Mouse (Mus musculus) retina, postnatal 1 day (tissue): ENCODE measurements around the gene Klf1.

Experiments used
- DNase-seq: peaks from one replicate; pipeline ENCODE4 v3.0.0-alpha.2; 2012

The Klf1 gene

GRCm38 (mm10) chr8:84901752-84902151, at the start of gene Klf1:
Gene Klf1, plus strand, starts transcription at chr8:84901928.
- DNase-seq = no peak

GRCm38 (mm10) chr8:84856434-84856833, 45.3 kb upstream of the Klf1 start:
- DNase-seq = no peak

GRCm38 (mm10) chr8:84856864-84857441, 44.8 kb upstream of the Klf1 start, which contains the start of gene Farsa:
Gene Farsa, plus strand, starts transcription at chr8:84856989.
- peak; percentile 97 for DNase-seq

- peak; percentile 80 for DNase-seq
Measured at GRCm38 (mm10) chr8:84871376-84872308, 30.1 kb upstream of the Klf1 start, which contains the start of gene Syce2. Gene Syce2, plus strand, starts transcription at chr8:84872111.

GRCm38 (mm10) chr8:84872309-84872965, 29.3 kb upstream of the Klf1 start:
- DNase-seq = peak; percentile 64

GRCm38 (mm10) chr8:84873016-84873415, 28.7 kb upstream of the Klf1 start:
- no peak for DNase-seq

GRCm38 (mm10) chr8:84874339-84874738, 27.4 kb upstream of the Klf1 start:
- DNase-seq = no peak

- DNase-seq = no peak
Measured at GRCm38 (mm10) chr8:84877297-84878035, 24.3 kb upstream of the Klf1 start.

- DNase-seq = no peak
Measured at GRCm38 (mm10) chr8:84878915-84879314, 22.8 kb upstream of the Klf1 start.

- DNase-seq = no peak
Measured at GRCm38 (mm10) chr8:84884728-84885127, 17.0 kb upstream of the Klf1 start.

- no peak for DNase-seq
Measured at GRCm38 (mm10) chr8:84888280-84888679, 13.4 kb upstream of the Klf1 start.

GRCm38 (mm10) chr8:84889141-84889540, 12.6 kb upstream of the Klf1 start:
- DNase-seq = no peak

GRCm38 (mm10) chr8:84892993-84893708, 8.6 kb upstream of the Klf1 start:
- no peak for DNase-seq

GRCm38 (mm10) chr8:84893709-84894134, 8.0 kb upstream of the Klf1 start, which contains the start of gene Gcdh:
Gene Gcdh, minus strand, starts transcription at chr8:84893921.
- peak; percentile 97 for DNase-seq

GRCm38 (mm10) chr8:84895963-84896362, 5.8 kb upstream of the Klf1 start:
- no peak for DNase-seq

GRCm38 (mm10) chr8:84901071-84901470, 657 bp upstream of the Klf1 start:
- no peak for DNase-seq

- no peak for DNase-seq
Measured at GRCm38 (mm10) chr8:84902367-84902919, 715 bp downstream of the Klf1 start.

- DNase-seq = peak; percentile 93
Measured at GRCm38 (mm10) chr8:84902920-84903661, 1.4 kb downstream of the Klf1 start.

GRCm38 (mm10) chr8:84904351-84904750, 2.6 kb downstream of the Klf1 start:
- no peak for DNase-seq

- DNase-seq = no peak
Measured at GRCm38 (mm10) chr8:84907037-84907436, 5.3 kb downstream of the Klf1 start.

- no peak for DNase-seq
Measured at GRCm38 (mm10) chr8:84907493-84907892, 5.8 kb downstream of the Klf1 start.
